Comparison of ENCODE assay signal across 17 mouse cellular contexts in genomic region chr11:35870961-35871360, GRCm38 (mm10).
"Had no signal": no experiment of that assay in that cellular context is flagged by ENCODE, and none has a peak within 500 bp of the region (broad histone marks: within the 10 kb centered on the region; RNA-seq: fewer than 3 reads in every experiment).

No protein-coding gene starts in this region.

- H3K9me3 ChIP-seq: lung, embryonic 15.5 days; midbrain, embryonic 13.5 days; midbrain, embryonic 15.5 days; neural tube, embryonic 12.5 days; stomach, embryonic 15.5 days had no signal

- H3K27ac ChIP-seq: lung, embryonic 15.5 days; macrophage; midbrain, embryonic 13.5 days; midbrain, embryonic 15.5 days; neural tube, embryonic 12.5 days; stomach, embryonic 15.5 days; stomach, postnatal 0 days had no signal

- H3K36me3 ChIP-seq: stomach, embryonic 15.5 days had no signal

- H3K4me1 ChIP-seq: lung, embryonic 15.5 days; stomach, embryonic 15.5 days had no signal

- ATAC-seq: lung, postnatal 0 days; midbrain, embryonic 13.5 days; midbrain, embryonic 15.5 days had no signal

- DNase-seq: lung, adult 2 months; lung, postnatal 14 days; lung, postnatal 36 days; right cerebral cortex, postnatal 14 days; thymus, adult 2 months; thymus, postnatal 25 days; thymus, postnatal 4 days had no signal

- H3K27me3 ChIP-seq: lung, embryonic 15.5 days; midbrain, embryonic 15.5 days; neural tube, embryonic 12.5 days; stomach, embryonic 15.5 days had no signal

- H3K9ac ChIP-seq: lung, embryonic 15.5 days; midbrain, embryonic 13.5 days; midbrain, embryonic 15.5 days; neural tube, embryonic 12.5 days; stomach, embryonic 15.5 days had no signal

- H3K4me2 ChIP-seq: lung, embryonic 15.5 days; midbrain, embryonic 11.5 days; midbrain, embryonic 13.5 days; midbrain, embryonic 15.5 days; neural tube, embryonic 12.5 days; stomach, embryonic 15.5 days had no signal

- H3K4me3 ChIP-seq: lung, embryonic 15.5 days; megakaryocyte, embryonic 14.5 days; midbrain, embryonic 13.5 days; midbrain, embryonic 15.5 days; neural tube, embryonic 12.5 days; stomach, embryonic 15.5 days had no signal
